Mouse (Mus musculus) c-Kit-positive CD71-negative TER-119-negative erythroid progenitor cells, embryonic 14.5 days (primary cell): ENCODE measurements around the gene Nop14.

ENCODE experiments used
- DNase-seq: peaks from one replicate; pipeline ENCODE4 v3.0.0-alpha.2; 2013; ENCODE audit warnings: low read depth

The Nop14 gene

DNA sequence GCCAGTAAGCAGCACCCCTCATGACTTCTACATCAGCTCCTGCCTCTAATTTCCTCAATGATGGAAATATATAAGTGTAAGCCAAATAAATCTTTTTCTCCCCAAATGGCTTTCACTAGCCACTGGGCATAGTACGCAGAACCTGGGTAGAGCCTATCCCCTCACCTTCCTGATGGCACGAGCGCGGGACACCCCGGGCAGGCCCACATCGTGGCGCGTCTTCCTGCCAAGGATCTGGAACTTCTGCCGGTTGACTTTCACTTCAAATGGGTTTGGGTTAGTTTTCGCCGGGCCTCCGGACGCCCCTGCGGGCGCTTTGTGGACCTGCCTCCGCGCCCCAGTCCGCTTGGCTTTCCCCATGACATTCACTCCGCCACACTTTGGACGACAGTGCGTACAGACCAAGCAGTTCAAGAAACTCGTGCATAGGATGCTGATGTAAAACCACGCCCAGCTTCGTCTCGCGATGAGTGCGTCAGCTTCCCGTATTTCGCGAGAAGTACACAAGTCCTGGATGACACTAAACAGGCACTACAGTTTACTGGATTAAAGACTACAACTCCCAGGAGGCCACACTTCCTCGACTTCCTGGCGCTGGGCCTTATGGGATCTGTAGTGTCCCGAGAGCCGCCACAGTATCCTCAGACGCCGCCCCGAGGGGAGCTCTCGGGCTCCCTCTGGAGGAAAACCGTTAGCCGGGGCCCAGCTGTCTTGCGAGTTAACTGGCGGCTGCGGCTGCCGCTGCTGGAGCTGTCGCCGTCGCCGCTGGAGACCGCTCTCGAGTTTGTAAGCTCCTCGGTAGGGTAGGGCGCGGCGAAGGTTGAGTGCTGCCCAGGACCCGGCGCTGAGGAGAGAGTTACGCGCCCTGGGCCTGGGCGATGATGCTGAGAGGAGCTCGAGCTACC lies at the start of gene Nop14, which contains the start of gene Grk4:
Gene Nop14 (minus strand): TSS at position 463 of the 905 bp plus-strand sequence.
Gene Grk4 (plus strand): TSS at position 694 of the 905 bp plus-strand sequence.
- peak; percentile 98 for DNase-seq

DNA sequence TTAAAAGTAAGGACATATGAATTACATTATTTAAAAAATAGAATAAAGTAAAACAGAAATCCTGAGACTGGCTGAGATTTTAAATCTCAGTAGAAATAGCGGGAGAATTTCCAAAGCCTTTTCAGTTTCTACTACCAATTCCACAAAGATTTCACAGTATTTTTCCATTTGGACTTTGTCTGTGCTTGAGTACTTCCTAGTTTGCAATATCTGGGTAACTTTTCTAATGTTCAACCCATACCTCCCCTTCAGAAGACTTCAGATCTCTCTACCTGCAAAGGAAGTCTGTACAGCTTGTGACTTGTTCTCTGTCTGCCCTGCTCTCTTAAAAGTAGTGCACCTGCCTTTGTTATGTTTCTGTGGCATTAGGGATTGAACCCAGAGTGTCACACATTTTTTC lies 48.5 kb upstream of the Nop14 start:
- DNase-seq = no peak

DNA sequence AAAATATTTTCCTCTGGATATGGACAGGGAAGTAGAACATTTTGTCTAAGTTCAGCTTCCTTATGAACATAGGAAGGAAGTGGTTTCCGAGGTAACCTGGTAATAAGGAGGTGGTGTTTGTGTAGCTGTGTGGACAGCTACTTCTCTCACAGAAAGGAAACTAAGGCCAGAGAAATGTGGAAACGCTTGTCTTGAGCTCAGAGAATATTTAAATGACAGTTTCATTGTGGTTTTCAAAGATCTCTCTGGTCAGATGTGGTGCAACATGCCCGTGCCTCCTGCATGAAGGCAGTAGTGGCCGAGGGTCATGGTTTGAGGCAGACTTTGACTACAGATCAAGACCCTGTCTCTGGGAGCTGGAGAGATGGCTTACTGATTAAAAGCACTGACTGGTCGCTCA lies 35.6 kb upstream of the Nop14 start:
- peak; percentile 13 for DNase-seq

DNA sequence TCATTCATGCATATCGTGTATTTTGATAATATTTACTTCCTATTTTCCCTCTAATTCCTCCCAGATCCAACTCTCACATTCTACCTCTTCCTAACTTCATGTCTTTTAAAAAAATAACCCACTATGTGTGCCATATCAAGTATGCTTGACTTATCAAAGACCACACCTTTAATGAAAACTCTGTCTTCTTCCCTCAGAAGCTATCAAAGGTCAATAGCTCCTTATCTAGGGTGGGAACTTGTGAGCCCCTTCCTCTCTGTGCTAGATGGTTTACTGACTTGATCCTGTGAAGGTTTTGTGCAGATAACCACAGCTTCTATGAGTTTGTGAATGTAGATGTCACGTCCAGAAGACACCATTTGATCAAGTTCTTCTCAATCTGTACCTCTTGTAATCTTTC lies 32.8 kb upstream of the Nop14 start:
- no peak for DNase-seq

DNA sequence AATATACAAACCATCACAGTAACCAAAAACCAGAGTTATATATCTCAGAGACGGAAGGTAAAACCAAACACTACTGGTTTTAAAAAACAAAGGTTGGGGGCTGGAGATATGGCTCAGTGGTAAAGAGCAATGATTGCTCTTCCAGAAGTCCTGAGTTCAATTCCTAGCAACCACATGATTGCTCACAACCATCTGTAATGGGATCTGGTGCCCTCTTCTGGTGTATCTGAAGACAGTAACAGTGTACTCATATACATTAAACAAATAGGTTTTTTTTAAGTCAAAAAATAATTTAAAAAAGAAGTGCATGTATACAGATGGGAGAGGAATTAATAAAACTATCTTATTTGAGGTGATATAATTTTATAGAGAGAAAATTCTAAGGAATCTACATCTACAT lies 29.9 kb upstream of the Nop14 start:
- no peak for DNase-seq

DNA sequence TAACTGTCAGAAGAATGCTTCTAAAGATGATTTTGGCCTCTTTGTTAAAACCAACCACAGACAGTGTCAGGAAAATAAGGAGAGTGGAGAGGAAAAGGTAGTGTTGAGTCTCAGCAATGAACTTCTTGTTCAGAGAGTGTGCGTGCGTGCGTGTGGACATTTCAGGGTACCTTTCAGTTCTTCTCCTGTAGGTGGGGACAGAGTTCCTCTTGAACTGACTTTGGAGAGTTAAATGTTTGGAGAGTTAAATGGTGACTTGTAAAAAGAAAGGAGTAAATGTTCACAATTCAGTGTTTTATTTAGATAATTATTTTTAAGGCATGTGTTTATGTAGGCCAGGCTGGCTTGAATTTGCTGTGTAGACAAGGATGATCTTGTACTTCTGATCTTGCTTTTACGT lies 10.3 kb upstream of the Nop14 start:
- DNase-seq = peak; percentile 26

DNA sequence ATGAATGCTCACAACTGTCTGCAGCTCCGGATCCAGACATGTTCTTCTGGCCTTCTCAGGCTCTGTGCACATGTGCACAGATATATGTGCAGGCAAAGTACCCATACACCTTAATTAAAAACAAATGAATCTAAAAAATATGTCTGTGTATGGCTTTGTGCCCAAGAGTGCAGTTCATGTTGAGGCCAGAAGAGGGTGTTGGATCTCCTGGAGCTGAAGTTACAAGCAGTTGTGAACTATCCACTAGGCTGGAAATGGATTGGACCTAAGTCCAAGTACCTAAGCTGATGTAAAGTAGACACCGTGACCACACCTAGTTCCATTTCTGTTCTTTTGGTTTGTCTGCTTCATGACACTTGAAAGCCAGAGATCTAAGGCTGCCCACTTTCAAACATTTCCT lies 9.5 kb upstream of the Nop14 start:
- DNase-seq = no peak

DNA sequence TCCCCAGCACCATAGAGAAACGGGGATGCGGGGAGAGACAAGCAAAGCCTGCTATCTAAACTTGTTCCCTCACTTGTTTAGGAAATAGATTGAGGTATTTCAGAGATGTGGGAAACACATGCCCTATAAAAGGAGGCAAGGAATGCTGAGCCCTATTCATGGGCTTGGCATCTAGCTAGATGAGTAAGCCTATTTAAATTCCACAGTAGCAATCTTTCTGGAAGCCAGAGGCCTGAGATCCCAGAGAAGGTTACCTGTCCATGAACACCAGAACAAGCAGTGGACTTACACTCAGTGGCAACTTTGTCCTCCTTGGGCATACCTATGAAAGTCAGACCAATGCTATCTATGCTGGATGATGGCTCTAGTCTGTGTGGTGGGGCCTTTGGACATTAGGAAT lies 3.3 kb upstream of the Nop14 start:
- DNase-seq = no peak

DNA sequence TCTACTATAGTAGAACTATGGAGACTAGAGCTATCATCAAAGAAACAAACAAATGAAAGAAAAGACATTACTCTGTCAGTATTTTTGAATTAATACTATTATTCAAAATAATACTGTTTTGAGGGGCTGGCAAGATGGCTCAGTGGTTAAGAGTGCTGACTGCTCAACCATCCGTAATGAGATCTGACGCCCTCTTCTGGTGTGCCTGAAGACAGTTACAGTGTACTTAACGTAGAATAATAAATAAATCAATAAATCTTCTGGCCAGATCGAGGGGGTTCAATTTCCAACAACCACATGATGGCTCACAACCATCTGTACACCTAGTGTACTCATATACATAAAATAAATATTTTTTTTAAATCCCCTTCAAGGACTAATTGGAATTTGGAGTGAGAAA lies 2.0 kb upstream of the Nop14 start:
- DNase-seq = no peak

DNA sequence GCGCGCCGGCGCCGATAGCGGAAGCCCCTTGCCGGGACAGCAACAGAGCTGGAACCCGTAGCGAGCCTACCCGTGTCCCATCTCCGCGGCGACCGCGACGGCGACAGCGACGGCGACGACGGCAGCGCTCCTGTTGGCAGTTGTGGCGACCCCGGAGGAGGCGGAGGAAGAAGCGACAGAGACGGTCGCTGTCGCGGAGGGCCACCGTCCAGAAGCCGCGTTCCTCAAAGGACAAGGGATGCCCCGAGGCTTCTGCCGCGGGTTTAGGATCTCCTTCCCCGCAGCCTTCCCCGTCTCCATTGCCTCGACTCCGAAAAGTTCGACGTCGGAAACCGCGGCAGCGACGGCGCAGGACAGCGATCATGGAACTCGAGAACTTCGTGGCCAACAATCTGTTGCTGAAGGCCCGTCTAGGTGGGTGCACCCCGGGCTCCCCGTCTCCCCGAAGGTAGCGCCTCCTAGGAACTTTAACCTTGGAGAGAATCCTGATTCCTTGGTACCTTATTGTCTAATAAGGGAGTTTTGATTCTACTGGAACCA lies 713 bp upstream of the Nop14 start:
- no peak for DNase-seq

DNA sequence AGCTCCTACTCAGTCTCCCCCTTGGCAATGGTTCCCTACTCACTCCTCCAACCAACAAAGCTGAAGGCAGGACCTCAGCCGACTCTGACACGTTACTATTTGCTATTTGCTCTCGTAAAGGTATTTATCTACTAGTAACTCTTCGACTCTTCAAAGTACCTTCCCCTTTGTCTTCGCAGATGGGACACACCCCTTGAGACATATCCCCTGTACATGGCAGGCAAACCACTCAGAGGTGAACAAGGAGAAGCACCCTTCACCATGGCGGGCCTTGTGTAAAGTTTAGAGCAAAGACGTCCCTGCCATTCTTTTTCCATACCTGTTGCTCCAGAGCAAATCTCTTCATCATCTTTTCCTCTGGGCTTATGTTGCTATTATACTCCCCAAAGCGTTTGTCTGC lies 2.4 kb downstream of the Nop14 start:
- DNase-seq = no peak

DNA sequence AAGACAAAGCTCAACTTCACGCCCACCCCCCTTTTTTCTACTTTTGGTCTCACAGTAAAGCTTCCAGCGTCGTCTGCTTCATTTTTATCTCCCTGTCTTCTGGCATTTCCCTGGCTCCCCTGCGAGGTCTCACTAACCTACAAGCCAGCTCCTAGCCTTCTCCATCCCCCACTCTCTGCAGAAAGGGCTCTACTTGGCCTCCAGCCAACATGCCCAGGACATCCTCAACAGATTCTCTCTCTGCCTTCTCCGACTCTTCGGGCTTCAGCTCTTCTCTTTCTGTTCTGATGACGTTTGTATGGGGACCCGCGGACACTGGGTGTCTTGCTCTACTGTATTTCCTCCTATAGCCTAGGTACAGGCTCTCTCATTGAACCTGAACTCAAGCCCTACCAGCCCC lies 5.1 kb downstream of the Nop14 start:
- no peak for DNase-seq

DNA sequence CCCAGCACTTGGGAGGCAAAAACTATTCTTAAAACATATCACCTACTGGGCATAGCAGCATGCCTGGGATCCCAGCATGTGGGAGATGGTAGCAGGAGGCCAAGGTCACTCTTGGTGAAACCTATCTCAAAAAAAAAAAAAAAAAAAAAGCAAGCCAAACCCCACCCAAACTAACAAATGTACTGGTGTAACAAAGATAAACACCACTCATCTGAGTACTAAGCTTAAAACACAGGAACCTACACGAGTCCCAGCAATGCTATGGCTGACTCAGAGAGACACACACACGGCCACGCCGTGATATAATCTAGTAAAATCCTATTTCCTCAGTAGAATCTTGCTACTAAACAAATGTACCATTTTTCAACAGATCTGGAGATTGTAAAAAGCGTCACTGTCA lies 7.0 kb downstream of the Nop14 start:
- no peak for DNase-seq

DNA sequence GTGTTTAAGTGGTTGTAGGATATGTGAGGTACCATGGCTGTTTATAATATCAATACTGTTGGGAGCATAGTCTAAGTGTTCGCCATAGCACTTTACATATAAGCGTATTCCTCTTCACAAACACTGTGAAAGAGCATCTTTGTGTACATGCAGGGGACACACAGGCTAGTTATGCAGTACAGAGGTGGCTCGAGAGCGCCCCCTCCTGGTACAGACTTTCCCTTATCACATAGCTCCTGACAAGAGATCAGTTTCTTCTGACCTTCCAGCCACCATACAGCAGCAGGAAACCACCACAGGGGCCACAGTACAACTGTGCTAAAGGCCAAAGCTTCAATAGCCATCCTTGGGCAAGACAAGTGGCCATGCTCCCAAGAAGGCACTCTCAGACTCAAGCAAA lies 12.4 kb downstream of the Nop14 start:
- peak; percentile 70 for DNase-seq

DNA sequence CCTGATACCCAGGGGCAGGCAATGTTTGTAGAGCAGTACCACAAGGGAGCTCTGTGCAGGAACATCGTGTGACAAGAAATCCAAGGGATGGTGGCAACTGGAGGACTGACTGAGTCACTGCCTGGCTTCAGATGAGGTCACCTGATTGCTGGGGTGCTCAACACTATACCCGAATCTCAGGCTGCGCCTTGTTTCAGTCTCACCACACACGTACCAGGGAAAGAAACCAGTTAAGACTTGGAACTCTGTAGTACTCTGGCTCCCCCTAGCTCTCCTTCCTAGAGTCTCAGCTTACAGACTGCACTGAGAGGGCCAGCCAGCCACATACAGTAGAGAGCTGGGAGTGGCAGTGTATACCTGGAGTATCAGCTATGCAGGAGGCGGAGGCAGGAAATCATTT lies 17.0 kb downstream of the Nop14 start:
- no peak for DNase-seq

DNA sequence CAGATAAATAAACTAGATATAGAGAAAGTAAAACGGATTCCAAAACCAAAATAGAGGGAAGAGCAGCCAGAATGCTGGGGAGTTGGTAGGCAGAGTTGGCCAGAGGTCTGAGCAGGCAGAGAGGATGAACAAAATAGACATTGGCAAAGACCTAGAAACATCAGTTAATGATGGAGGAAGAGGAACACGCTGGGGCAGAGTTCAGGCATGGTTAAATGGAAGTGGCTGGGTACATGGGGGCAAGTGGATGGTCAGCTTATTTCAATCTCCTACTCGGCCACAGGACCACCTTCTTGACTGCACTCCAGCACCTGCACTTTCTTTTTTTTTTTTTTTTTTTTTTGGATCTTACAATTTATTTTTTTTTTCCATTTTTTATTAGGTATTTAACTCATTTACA lies 18.0 kb downstream of the Nop14 start:
- DNase-seq = no peak

DNA sequence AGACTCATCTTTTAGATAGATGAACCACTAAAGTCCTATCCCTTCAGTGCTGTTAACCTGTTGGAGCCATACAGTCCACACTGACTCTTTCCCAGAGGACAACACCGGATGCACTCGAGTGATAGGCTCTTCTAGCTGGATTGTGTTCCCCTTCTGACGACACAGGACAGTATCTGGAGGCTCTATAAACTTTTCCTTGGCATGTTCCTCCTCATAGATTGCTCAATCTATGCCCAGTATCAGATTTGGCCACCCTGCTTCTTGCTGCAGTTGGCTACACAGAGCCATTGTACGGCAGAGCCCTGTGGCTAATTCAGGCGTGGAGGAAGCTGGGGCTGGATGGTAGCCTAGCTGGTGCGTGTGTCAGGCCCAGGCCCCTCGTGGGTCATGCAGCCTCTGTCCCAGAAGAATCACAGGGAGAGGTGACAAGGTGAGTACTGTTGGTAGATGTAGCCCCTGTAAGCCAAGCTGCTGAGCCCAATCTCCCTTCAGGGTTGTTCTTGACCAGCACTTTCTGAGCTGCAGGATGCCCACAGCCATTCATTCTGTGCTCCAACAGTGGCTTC lies 22.3 kb downstream of the Nop14 start:
- DNase-seq = no peak

DNA sequence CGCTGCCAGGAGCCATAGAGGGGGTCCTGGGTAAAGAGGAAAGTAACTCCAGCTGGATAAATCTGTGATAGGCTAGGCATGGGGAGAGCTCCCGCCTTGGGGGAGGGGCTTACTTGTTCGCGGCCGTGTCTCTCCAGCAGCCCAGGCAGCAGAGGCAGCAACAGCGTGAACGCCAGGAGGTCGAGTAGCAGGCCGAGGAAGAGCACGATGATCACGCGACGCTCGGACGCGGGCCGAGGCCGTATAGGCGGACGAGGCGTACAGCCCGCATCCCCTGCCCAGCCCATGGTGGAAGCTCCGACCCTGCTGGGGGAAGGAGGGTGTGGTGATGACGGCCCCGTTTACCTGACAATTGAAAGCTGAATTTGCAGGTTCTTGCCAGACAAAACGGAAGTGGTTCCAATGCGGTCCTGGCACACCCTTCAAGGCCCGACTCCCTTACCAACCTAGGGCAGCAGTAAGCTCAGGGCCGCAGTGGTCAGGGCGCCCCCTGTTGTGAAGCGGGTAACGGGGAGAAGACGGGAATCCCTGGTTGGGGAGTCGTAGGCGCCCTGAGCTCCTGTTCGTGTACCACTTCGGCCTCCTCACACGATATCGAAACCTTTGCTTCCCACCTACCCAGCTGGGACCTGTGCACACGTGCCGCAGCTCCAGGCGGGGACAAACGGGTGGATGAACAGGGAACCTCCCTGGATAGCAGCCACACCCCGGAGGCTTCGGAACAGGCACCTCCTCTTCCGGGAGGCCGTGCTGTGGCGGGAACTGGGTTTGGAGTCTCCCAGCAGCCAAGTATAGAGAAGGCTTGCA lies 23.3 kb downstream of the Nop14 start, which contains the start of gene Mfsd10:
Gene Mfsd10 (minus strand): TSS at position 732 of the 807 bp plus-strand sequence.
- DNase-seq = peak; percentile 61

DNA sequence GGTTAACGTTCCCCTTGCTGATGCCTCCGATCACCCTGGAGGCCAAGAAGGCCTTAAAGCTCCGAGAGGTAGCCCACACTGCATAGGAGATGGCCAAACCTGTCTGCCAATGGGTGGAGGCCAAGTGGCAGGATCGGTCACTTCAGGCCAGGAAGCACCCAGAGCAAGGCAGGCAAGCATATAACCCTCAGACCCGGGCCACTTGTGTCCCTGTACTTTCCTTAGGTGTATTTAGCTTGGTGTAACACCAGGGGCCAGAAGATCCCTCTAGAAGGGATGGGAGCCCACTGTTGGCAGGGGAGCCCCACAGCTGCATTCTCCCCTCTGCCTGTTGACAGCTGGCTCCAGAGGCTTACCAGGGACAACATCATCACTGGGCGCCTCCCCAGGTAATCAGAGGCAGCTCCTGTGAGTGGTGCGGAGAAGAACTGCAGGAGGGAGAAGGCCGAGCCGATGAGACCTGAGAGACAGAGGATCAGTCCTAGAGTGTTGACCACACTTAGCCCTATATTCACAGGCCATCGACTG lies 24.2 kb downstream of the Nop14 start:
- no peak for DNase-seq

DNA sequence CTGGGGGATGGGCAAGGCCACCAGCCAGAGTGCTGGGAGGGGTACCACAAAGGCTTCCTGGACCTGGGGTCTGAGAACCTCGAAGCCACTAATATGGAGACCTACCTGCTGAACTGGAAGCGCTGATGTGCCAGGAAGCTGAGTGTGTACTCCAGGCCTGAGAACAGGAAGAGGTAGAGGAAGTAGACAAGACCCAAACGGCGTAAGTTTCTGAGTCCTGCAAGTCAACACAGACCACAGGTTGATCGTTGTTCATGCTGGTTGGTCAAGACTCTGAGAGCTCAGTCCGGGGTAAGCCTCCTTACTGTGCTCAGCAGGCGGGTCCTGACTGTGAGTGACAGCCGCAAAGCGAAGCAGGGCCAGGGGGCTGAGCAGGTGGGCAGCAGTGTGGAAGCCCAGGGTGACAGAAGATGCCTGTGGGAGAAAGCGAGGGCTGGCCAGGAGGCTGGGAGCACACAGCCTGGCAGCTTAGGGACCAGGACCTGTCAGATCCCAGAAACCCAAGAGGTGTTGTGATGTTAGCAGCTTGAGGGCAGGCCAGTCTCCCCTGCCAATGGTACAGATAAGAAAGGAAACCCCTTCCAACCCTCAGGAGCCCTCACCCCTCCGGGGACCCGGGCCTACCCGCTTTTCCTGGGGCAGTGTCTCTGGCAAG lies 25.1 kb downstream of the Nop14 start:
- DNase-seq = no peak

DNA sequence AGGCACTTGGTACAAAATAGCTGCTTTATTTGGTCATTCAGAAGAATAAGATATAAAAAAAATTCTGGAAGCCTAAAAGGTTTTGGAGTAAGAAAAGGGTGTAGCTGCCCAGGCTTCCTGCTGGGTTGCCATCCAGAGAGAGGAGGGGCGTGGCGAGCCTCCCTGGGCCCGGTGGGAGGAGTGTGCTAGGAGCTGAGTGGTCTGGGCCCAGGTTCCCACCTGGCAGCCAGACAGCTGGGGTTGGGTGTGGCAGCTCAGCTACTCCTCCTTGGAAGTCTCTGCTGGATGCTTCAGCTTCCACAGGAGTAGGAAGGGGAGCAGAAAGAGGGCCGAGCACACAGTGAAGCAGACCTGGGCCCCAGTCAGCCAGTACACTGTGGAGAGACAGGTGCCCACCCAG lies 26.3 kb downstream of the Nop14 start:
- no peak for DNase-seq

DNA sequence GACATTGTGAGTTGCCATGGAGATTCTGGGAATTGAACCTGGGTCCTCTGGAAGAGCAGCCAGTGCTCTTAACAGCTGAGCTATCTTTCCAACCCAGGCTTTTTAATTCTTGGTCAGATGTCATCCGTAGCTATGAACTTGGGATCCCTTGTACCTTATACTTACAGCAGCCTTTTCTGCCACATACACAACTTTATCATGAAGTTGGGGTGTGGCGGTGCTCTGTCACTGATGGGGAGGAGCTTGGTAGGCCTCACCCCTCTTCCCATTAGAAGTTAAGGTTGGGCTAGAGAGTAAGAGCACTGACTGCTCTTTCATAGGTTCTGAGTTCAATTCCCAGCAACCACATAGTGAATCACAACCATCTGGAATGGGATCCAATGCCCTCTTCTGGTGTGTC lies 27.0 kb downstream of the Nop14 start:
- no peak for DNase-seq
